Mouse (Mus musculus): ENCODE measurements around the gene Ybx1. TPM values are rescaled to one million over a fixed set of nuclear protein-coding genes. Genes with fewer than 3 reads are reported as not detected.
A peak's percentile ranks its signal among the peaks of the same experiment; 100 is the strongest.

Gene Ybx1
- polyA plus RNA-seq, 1 experiment from 2014 or later = 1,318 TPM

DNA sequence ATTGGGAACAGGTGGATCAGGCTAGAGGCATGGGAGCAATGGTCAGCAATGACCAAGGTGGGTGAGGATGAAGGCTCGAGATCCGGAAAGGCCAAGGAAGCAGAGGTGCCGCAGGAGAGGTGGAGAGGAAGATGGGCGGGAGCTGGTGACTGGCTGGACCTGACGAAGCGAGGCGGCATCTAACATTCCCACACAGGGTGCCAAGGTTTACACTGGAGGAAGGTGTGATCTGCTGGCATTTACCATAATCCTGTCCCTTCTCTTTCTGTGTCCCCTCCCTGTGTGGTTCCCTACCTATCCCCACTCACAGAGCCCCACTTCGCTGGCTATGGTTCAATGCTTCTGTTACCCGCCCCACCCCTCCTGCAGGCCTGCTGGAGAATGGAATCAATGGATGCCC, 48.4 kb downstream of the Ybx1 start:
- Histone ChIP-seq H3K4me2 (no peak overlapping the region), H3K4me3 (replicated peaks) (no peak overlapping the region), H3K9ac (no peak overlapping the region), H3K27me3 (no peaks in the 10 kb centered on the region), H3K27ac (0 out of 2 replicates have a peak overlapping the region, but pooled peaks have one; percentile 42), H3K36me3 (replicated peaks) (peaks cover 35% of the 10 kb centered on the region), H3K4me1 (peaks cover 15% of the 10 kb centered on the region), H3K9me3 (no peaks in the 10 kb centered on the region)
- ATAC-seq (ENCODE audit: low FRiP score) = no peak
- WGBS = 87% methylated on average over 9 of the region's 9 CpGs

DNA sequence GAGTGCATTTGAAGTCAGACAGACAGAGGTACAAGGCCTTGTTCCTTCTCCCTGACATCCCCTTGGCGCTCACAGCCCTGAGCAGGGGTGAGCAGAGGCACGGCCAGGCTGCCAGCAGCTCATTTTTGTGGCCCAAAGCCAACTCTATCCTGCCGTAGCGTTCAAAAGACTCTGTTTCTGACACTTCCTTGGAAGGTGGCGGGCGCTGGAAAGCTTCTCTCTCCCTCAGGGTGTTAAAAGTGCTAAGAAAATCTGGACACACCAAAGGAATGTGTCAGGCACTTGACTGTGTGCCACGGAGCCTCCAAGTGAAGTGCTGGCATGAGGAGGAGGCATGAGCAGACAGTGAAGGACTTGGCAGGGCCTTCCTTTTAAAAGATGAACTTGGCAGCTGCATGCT, 48.8 kb downstream of the Ybx1 start:
- ATAC-seq (ENCODE audit: low FRiP score) = no peak
- Histone ChIP-seq H3K4me1 (peaks cover 15% of the 10 kb centered on the region), H3K27ac (0 out of 2 replicates have a peak overlapping the region, but pooled peaks have one; percentile 42), H3K36me3 (replicated peaks) (peaks cover 35% of the 10 kb centered on the region), H3K9me3 (no peaks in the 10 kb centered on the region), H3K27me3 (no peaks in the 10 kb centered on the region), H3K9ac (no peak overlapping the region), H3K4me2 (no peak overlapping the region), H3K4me3 (replicated peaks) (no peak overlapping the region)
- 80% methylated on average over 7 of the region's 7 CpGs for WGBS

GRCm38 (mm10) chr4:119244468-119245240, 49.8 kb downstream of the Ybx1 start:
- peaks cover 15% of the 10 kb centered on the region for H3K4me1 ChIP-seq
- no peak overlapping the region for H3K4me3 ChIP-seq (replicated peaks)
- no peak for ATAC-seq (ENCODE audit: low FRiP score)
- no peaks in the 10 kb centered on the region for H3K27me3 ChIP-seq
- peaks cover 35% of the 10 kb centered on the region for H3K36me3 ChIP-seq (replicated peaks)
- no peak overlapping the region for H3K4me2 ChIP-seq
- no peaks in the 10 kb centered on the region for H3K9me3 ChIP-seq
- H3K27ac ChIP-seq = no peak overlapping the region
- 86% methylated on average over 22 of the region's 22 CpGs for WGBS
- H3K9ac ChIP-seq = no peak overlapping the region

GRCm38 (mm10) chr4:119242571-119242970, 51.8 kb downstream of the Ybx1 start:
- H3K4me1 ChIP-seq = peaks cover 13% of the 10 kb centered on the region
- no peaks in the 10 kb centered on the region for H3K9me3 ChIP-seq
- peaks cover 28% of the 10 kb centered on the region for H3K36me3 ChIP-seq (replicated peaks)
- no peaks in the 10 kb centered on the region for H3K27me3 ChIP-seq
- H3K27ac ChIP-seq = no peak overlapping the region
- H3K9ac ChIP-seq = no peak overlapping the region
- no peak overlapping the region for H3K4me2 ChIP-seq
- no peak overlapping the region for H3K4me3 ChIP-seq (replicated peaks)
- no peak for ATAC-seq (ENCODE audit: low FRiP score)
- WGBS = 92% methylated on average over 12 of the region's 12 CpGs

DNA sequence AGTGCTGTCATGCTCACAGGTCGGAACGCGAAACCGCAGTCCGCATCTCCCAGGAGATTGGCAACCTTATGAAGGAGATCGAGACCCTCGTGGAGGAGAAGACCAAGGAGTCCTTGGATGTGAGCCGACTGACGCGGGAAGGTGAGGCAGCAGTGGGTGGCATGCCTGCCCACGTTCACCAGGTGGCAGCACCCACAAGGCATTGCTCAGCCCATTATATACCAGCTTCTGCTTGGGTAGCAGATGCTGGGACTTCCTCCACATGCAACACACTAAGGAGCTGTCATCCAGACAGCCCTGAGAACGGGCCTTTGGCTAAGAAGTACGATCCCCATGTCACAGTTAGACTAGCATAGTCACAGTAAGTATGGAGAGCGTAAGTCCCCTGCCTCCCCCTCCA, 52.7 kb downstream of the Ybx1 start:
- Histone ChIP-seq H3K27ac (no peak overlapping the region), H3K4me3 (replicated peaks) (no peak overlapping the region), H3K4me2 (no peak overlapping the region), H3K4me1 (0 out of 2 replicates have a peak, but pooled peaks cover 4% of the 10 kb centered on the region), H3K36me3 (replicated peaks) (peaks cover 34% of the 10 kb centered on the region), H3K9ac (no peak overlapping the region), H3K9me3 (no peaks in the 10 kb centered on the region), H3K27me3 (no peaks in the 10 kb centered on the region)
- 91% methylated on average over 14 of the region's 14 CpGs for WGBS
- no peak for ATAC-seq (ENCODE audit: low FRiP score)

DNA sequence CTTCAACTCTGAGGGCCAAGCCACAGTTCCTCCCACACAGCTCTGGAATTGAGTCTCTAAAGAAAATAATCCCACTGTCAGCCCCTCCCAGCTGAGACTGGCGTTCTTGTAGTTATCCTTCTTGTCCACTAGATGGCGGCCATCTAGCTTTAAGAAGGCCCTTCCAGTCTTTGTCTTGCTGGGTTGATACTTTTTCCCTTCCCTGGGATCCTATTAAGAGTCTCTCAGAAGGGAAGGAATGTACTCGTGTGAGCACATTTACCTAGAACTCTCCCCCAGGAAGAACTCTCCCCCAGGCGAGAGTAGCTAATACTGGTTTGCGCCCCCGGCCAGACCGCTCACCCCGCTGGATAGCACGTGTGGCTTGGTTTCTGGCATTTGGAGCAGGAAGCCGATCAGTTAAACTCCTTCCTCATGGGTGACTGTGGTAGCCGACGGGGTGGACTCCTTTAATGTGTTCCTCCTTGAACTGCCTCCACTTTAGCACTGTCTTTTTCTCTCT, 55.2 kb downstream of the Ybx1 start:
- Histone ChIP-seq H3K27ac (peak overlapping the region; percentile 63; the same call in 1 of the 2 replicates), H3K36me3 (replicated peaks) (peaks cover 26% of the 10 kb centered on the region), H3K9me3 (no peaks in the 10 kb centered on the region), H3K4me2 (no peak overlapping the region), H3K9ac (no peak overlapping the region), H3K27me3 (peaks cover 2% of the 10 kb centered on the region), H3K4me3 (replicated peaks) (no peak overlapping the region), H3K4me1 (peaks cover 9% of the 10 kb centered on the region; the same call in 1 of the 2 replicates)
- 42% methylated on average over 12 of the region's 12 CpGs for WGBS
- ATAC-seq (ENCODE audit: low FRiP score) = peak; percentile 61

DNA sequence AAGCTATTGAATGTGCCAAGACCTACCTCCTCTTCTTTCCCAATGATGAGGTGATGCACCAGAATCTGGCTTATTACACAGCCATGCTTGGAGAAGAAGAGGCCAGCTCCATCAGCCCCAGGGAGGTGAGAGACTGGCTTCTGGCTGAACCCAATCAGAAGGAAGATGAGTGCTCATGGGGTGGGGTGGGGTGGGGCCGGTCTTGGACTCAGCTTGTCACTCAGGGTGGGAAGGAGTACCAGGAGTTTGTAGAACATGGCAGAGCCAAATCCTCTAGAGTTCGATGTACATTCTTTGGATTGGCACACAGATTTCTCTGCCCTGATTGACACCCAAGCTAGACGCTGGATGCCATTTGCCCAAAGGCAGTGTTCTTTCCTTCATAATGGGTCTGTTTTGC, 55.7 kb downstream of the Ybx1 start:
- H3K9me3 ChIP-seq = no peaks in the 10 kb centered on the region
- H3K27me3 ChIP-seq = peaks cover 5% of the 10 kb centered on the region
- H3K4me1 ChIP-seq = peaks cover 14% of the 10 kb centered on the region
- H3K4me3 ChIP-seq (replicated peaks) = no peak overlapping the region
- 78% methylated on average over 3 of the region's 3 CpGs for WGBS
- no peak overlapping the region for H3K4me2 ChIP-seq
- 0 out of 2 replicates have a peak overlapping the region, but pooled peaks have one; percentile 42 for H3K27ac ChIP-seq
- 0 out of 2 replicates have a peak, but pooled peaks have one; percentile 30 for ATAC-seq (ENCODE audit: low FRiP score)
- H3K36me3 ChIP-seq (replicated peaks) = peaks cover 23% of the 10 kb centered on the region
- no peak overlapping the region for H3K9ac ChIP-seq

DNA sequence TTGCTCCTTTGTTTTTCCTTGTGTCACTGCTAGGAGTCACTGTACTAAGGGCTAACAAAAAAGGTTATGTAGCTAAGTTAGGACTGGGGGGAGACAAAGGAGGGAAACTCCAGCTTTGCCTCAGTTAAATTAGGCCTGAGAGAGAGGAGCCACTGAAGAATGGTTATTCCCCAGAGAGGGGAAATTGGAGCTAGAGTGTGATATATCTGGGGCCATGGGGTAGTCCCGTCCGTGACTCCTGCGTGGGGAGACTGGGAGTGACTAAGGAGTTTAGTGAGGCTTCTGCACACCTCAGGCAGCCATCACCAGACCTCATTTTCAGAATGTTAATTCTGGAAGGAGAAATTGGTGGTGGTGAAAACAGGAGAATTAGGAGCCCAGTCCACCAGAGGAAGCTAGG, 60.1 kb downstream of the Ybx1 start:
- peak overlapping the region; percentile 95 for H3K4me2 ChIP-seq
- H3K27me3 ChIP-seq = peaks cover 5% of the 10 kb centered on the region
- no peaks in the 10 kb centered on the region for H3K9me3 ChIP-seq
- H3K27ac ChIP-seq = no peak overlapping the region
- no peak for ATAC-seq (ENCODE audit: low FRiP score)
- peak overlapping the region; percentile 86; the same call in 1 of the 2 replicates for H3K4me3 ChIP-seq (replicated peaks)
- 75% methylated on average over 3 of the region's 3 CpGs for WGBS
- peaks cover 24% of the 10 kb centered on the region for H3K4me1 ChIP-seq
- H3K9ac ChIP-seq = no peak overlapping the region
- H3K36me3 ChIP-seq (replicated peaks) = peaks cover 11% of the 10 kb centered on the region; the same call in 1 of the 2 replicates

- Histone ChIP-seq H3K27ac (0 out of 2 replicates have a peak overlapping the region, but pooled peaks have one; percentile 50), H3K4me1 (peaks cover 24% of the 10 kb centered on the region), H3K4me3 (replicated peaks) (peak overlapping the region; percentile 86), H3K9me3 (no peaks in the 10 kb centered on the region), H3K27me3 (peaks cover 5% of the 10 kb centered on the region), H3K4me2 (peak overlapping the region; percentile 95), H3K9ac (peak overlapping the region; percentile 82), H3K36me3 (replicated peaks) (peaks cover 14% of the 10 kb centered on the region; the same call in 1 of the 2 replicates)
- WGBS = under 1% methylated on average over 36 of the region's 36 CpGs
- ATAC-seq (ENCODE audit: low FRiP score) = peak; percentile 15; the same call in 1 of the 2 replicates
Measured at GRCm38 (mm10) chr4:119233256-119233901, 61.0 kb downstream of the Ybx1 start.

DNA sequence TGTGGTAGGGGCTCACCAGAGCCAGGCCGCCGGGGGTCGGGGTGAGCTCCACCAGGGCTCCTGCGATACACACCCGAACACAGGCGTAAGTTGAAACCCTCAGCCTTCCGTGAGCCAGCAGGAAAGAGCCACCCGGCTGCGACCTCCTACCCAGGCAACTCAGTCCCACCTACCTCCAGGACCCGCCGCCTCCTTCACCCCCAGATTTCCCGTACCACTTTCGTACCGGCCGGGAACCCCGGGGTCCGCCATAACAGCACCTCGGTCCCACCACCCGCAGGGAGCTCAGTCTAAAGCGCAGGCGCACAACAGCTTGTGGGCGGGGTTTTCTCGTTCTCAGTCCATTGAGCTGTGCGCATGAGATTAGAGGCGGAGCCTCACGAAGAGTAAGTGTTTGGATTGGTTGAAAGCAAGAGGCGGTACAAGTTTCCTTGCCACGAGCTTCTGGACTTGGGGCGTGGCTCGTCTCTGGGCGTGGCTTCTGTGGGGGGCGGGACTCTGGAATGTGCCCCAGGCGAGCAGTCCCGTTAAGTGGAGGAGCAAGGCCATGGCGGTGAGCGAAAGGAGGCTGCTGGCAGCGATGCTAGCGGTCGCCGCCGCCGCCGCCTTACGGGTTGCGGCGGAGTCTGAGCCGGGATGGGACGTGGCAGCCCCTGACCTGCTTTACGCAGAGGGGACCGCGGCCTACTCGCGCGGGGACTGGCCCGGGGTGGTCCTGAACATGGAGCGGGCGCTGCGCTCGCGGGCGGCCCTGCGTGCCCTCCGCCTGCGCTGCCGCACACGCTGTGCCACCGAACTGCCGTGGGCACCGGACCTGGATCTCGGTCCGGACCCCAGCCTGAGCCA, 61.8 kb downstream of the Ybx1 start, which contains the start of the genes AU022252 and P3h1:
AU022252 (minus strand) TSS at position 303 of the 846 bp plus-strand sequence.
P3h1 (plus strand) TSS at position 506 of the 846 bp plus-strand sequence.
- no peaks in the 10 kb centered on the region for H3K9me3 ChIP-seq
- H3K9ac ChIP-seq = peak within 1 kb of the TSS; percentile 82
- H3K27me3 ChIP-seq = peaks cover 5% of the 10 kb centered on the region
- ATAC-seq (ENCODE audit: low FRiP score) = peak; percentile 97
- WGBS = under 1% methylated on average over 71 of the region's 71 CpGs
- peaks cover 20% of the 10 kb centered on the region for H3K36me3 ChIP-seq (replicated peaks)
- peaks cover 20% of the 10 kb centered on the region for H3K4me1 ChIP-seq
- peak within 1 kb of the TSS; percentile 86 for H3K4me3 ChIP-seq (replicated peaks)
- H3K27ac ChIP-seq = peak within 1 kb of the TSS; percentile 61; the same call in 1 of the 2 replicates
- peak within 1 kb of the TSS; percentile 95 for H3K4me2 ChIP-seq

All from forebrain, embryonic 12.5 days (tissue).